Mouse (Mus musculus) ES-E14 (cell line): ENCODE results near the gene Zmiz1.

ENCODE experiments used
- CHD2 ChIP-seq: IDR thresholded peaks from 2 replicates; pipeline ENCODE4 v1.6.1; 2014; ENCODE audit warnings: mild to moderate bottlenecking, low read depth, low read length, inconsistent platforms
- HCFC1 ChIP-seq: IDR thresholded peaks from 2 replicates; pipeline ENCODE4 v1.6.1; 2012; ENCODE audit warnings: low read length, inconsistent platforms, borderline replicate concordance; ENCODE audit not compliant: insufficient read depth
- MAFK ChIP-seq: IDR thresholded peaks from 2 replicates; pipeline ENCODE4 v1.6.1; 2014; ENCODE audit warnings: mild to moderate bottlenecking, low read depth, low read length, inconsistent platforms; ENCODE audit not compliant: insufficient read depth
- ZC3H11A ChIP-seq: IDR thresholded peaks from 2 replicates; pipeline ENCODE4 v1.6.1; 2012; ENCODE audit warnings: low read depth, mild to moderate bottlenecking, inconsistent platforms, low read length, borderline replicate concordance
- ZNF384 ChIP-seq: IDR thresholded peaks from 2 replicates; pipeline ENCODE4 v1.6.1; 2012; ENCODE audit warnings: low read depth, low read length, inconsistent platforms

DNA sequence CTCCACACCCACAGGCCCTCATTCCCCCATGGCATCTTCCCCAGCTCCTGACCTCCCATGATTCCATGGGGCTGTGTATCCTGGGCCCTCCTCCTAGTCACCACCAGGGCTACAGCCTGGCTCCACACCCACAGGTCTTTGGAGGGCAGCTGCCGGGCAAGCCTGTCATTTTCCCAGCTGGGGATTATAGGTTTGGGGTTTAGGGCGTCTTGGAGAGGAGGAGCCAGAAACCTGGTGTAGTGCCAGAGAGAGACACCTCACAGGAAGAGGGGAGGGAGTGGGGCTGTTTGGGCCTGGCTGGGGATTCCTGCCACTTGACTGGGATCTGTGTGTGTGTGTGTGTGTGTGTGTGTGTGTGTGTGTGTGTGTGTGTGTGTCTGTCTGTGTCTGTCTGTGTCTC, 92.7 kb downstream of the Zmiz1 start:
- TF ChIP-seq ZC3H11A (no peak), MAFK (no peak), CHD2 (no peak), ZNF384 (no peak), HCFC1 (no peak)
